Mouse (Mus musculus): ENCODE measurements around the gene Capg. TPM values are rescaled to one million over a fixed set of nuclear protein-coding genes. Genes with fewer than 3 reads are reported as not detected.

Capg gene
- total and polyA plus RNA-seq, 2 experiments from 2014 or later, result 7.6 to 8.9 TPM

GRCm38 (mm10) chr6:72604066-72604465 lies 59.9 kb downstream of the Capg start:
- H3K27ac ChIP-seq (ENCODE audit: low read depth, low read length), result no peak overlapping the region
- no peaks in the 10 kb centered on the region for H3K4me1 ChIP-seq (ENCODE audit: insufficient read depth)
- no peak overlapping the region for H3K4me3 ChIP-seq (ENCODE audit: low read depth, low read length)
- H3K27me3 ChIP-seq (ENCODE audit: insufficient read depth, low read length), result no peaks in the 10 kb centered on the region
- peaks cover 28% of the 10 kb centered on the region for H3K36me3 ChIP-seq (ENCODE audit: insufficient read depth)
- H3K9ac ChIP-seq, result no peak overlapping the region
- no peak for DNase-seq
- H3K4me2 ChIP-seq (ENCODE audit: low read depth), result no peak overlapping the region
- no peaks in the 10 kb centered on the region for H3K9me3 ChIP-seq (ENCODE audit: low read length)
- no peak for ATAC-seq
- 89% methylated on average over 2 of the region's 2 CpGs for WGBS
- no peak for TF ChIP-seq CTCF (IDR thresholded peaks at IDR 0.05; ENCODE audit: low read depth)

GRCm38 (mm10) chr6:72607060-72607459 lies 62.9 kb downstream of the Capg start:
- no peaks in the 10 kb centered on the region for H3K27me3 ChIP-seq (ENCODE audit: insufficient read depth, low read length)
- H3K9me3 ChIP-seq (ENCODE audit: low read length), result no peaks in the 10 kb centered on the region
- H3K9ac ChIP-seq, result no peak overlapping the region
- H3K27ac ChIP-seq (ENCODE audit: low read depth, low read length), result no peak overlapping the region
- no peak for TF ChIP-seq CTCF (IDR thresholded peaks at IDR 0.05; ENCODE audit: low read depth)
- ATAC-seq (no peak), DNase-seq (no peak)
- H3K36me3 ChIP-seq (ENCODE audit: insufficient read depth), result peaks cover 54% of the 10 kb centered on the region
- H3K4me1 ChIP-seq (ENCODE audit: insufficient read depth), result no peaks in the 10 kb centered on the region
- no peak overlapping the region for H3K4me2 ChIP-seq (ENCODE audit: low read depth)
- 83% methylated on average over 4 of the region's 4 CpGs for WGBS
- H3K4me3 ChIP-seq (ENCODE audit: low read depth, low read length), result no peak overlapping the region

GRCm38 (mm10) chr6:72607676-72608075 lies 63.5 kb downstream of the Capg start:
- H3K36me3 ChIP-seq (ENCODE audit: insufficient read depth), result peaks cover 54% of the 10 kb centered on the region
- no peaks in the 10 kb centered on the region for H3K27me3 ChIP-seq (ENCODE audit: insufficient read depth, low read length)
- H3K4me3 ChIP-seq (ENCODE audit: low read depth, low read length), result no peak overlapping the region
- H3K9me3 ChIP-seq (ENCODE audit: low read length), result no peaks in the 10 kb centered on the region
- H3K9ac ChIP-seq, result no peak overlapping the region
- H3K4me1 ChIP-seq (ENCODE audit: insufficient read depth), result no peaks in the 10 kb centered on the region
- no peak for TF ChIP-seq CTCF (IDR thresholded peaks at IDR 0.05; ENCODE audit: low read depth)
- 87% methylated on average over 5 of the region's 5 CpGs for WGBS
- DNase-seq (no peak), ATAC-seq (no peak)
- H3K4me2 ChIP-seq (ENCODE audit: low read depth), result no peak overlapping the region
- H3K27ac ChIP-seq (ENCODE audit: low read depth, low read length), result no peak overlapping the region

GRCm38 (mm10) chr6:72608662-72609184 lies 64.5 kb downstream of the Capg start:
- no peak for TF ChIP-seq CTCF (IDR thresholded peaks at IDR 0.05; ENCODE audit: low read depth)
- Histone ChIP-seq H3K36me3 (ENCODE audit: insufficient read depth) (peaks cover 54% of the 10 kb centered on the region), H3K4me2 (ENCODE audit: low read depth) (no peak overlapping the region), H3K4me3 (ENCODE audit: low read depth, low read length) (no peak overlapping the region), H3K4me1 (ENCODE audit: insufficient read depth) (no peaks in the 10 kb centered on the region), H3K27ac (ENCODE audit: low read depth, low read length) (no peak overlapping the region), H3K9ac (no peak overlapping the region), H3K9me3 (ENCODE audit: low read length) (no peaks in the 10 kb centered on the region), H3K27me3 (ENCODE audit: insufficient read depth, low read length) (no peaks in the 10 kb centered on the region)
- DNase-seq (no peak), ATAC-seq (no peak)
- WGBS, result 91% methylated on average over 4 of the region's 4 CpGs

- Histone ChIP-seq H3K4me1 (ENCODE audit: insufficient read depth) (peaks cover 8% of the 10 kb centered on the region), H3K36me3 (ENCODE audit: insufficient read depth) (peaks cover 54% of the 10 kb centered on the region), H3K4me3 (ENCODE audit: low read depth, low read length) (no peak overlapping the region), H3K4me2 (ENCODE audit: low read depth) (no peak overlapping the region), H3K27me3 (ENCODE audit: insufficient read depth, low read length) (no peaks in the 10 kb centered on the region), H3K9me3 (ENCODE audit: low read length) (no peaks in the 10 kb centered on the region), H3K27ac (ENCODE audit: low read depth, low read length) (no peak overlapping the region), H3K9ac (no peak overlapping the region)
- DNase-seq (no peak), ATAC-seq (no peak)
- TF ChIP-seq CTCF (IDR thresholded peaks at IDR 0.05; ENCODE audit: low read depth), result no peak
- WGBS, result 81% methylated on average over 4 of the region's 4 CpGs
Observed at GRCm38 (mm10) chr6:72610261-72610660, 66.1 kb downstream of the Capg start.

Other genes with a start within 250 kb of the Capg start
- not detected in 2 replicates for gene Sftpb, start 239.8 kb upstream of the Capg start, total RNA-seq (2014; rRNA removed)
- 0.16 and 0.21 TPM in 2 replicates for gene Sftpb, start 239.8 kb upstream of the Capg start, polyA plus RNA-seq (2015; fragmentation: Nextera tagmentation; extraction: Ambion mirVana)
- 52.6 and 52.7 TPM in 2 replicates for gene Usp39, start 199.2 kb upstream of the Capg start, total RNA-seq (2014; rRNA removed)
- gene Usp39, start 199.2 kb upstream of the Capg start, polyA plus RNA-seq (2015; fragmentation: Nextera tagmentation; extraction: Ambion mirVana), result 39.0 and 42.8 TPM in 2 replicates
- gene 0610030E20Rik, start 197.1 kb upstream of the Capg start, total RNA-seq (2014; rRNA removed), result 6.5 and 10.9 TPM in 2 replicates
- gene 0610030E20Rik, start 197.1 kb upstream of the Capg start, polyA plus RNA-seq (2015; fragmentation: Nextera tagmentation; extraction: Ambion mirVana), result 9.7 and 15.4 TPM in 2 replicates
- 22.9 and 24.3 TPM in 2 replicates for gene Tmem150a, start 188.9 kb upstream of the Capg start, total RNA-seq (2014; rRNA removed)
- gene Tmem150a, start 188.9 kb upstream of the Capg start, polyA plus RNA-seq (2015; fragmentation: Nextera tagmentation; extraction: Ambion mirVana), result 17.2 and 17.5 TPM in 2 replicates
- gene Rnf181, start 177.4 kb upstream of the Capg start, total RNA-seq (2014; rRNA removed), result 66.9 and 76.3 TPM in 2 replicates
- 117 and 124 TPM in 2 replicates for gene Rnf181, start 177.4 kb upstream of the Capg start, polyA plus RNA-seq (2015; fragmentation: Nextera tagmentation; extraction: Ambion mirVana)
- 12.7 and 17.1 TPM in 2 replicates for gene Vamp5, start 163.9 kb upstream of the Capg start, total RNA-seq (2014; rRNA removed)
- gene Vamp5, start 163.9 kb upstream of the Capg start, polyA plus RNA-seq (2015; fragmentation: Nextera tagmentation; extraction: Ambion mirVana), result 11.6 and 13.1 TPM in 2 replicates
- 10.3 and 11.8 TPM in 2 replicates for gene Vamp8, start 153.7 kb upstream of the Capg start, total RNA-seq (2014; rRNA removed)
- 21.3 and 27.1 TPM in 2 replicates for gene Vamp8, start 153.7 kb upstream of the Capg start, polyA plus RNA-seq (2015; fragmentation: Nextera tagmentation; extraction: Ambion mirVana)
- gene Ggcx, start 130.1 kb upstream of the Capg start, total RNA-seq (2014; rRNA removed), result 11.9 and 25.3 TPM in 2 replicates
- gene Ggcx, start 130.1 kb upstream of the Capg start, polyA plus RNA-seq (2015; fragmentation: Nextera tagmentation; extraction: Ambion mirVana), result 7.5 and 9.9 TPM in 2 replicates
- gene Mat2a, start 104.8 kb upstream of the Capg start, total RNA-seq (2014; rRNA removed), result 125 and 145 TPM in 2 replicates
- gene Mat2a, start 104.8 kb upstream of the Capg start, polyA plus RNA-seq (2015; fragmentation: Nextera tagmentation; extraction: Ambion mirVana), result 222 and 246 TPM in 2 replicates
- 0.24 and 0.38 TPM in 2 replicates for gene Sh2d6, start 22.7 kb upstream of the Capg start, total RNA-seq (2014; rRNA removed)
- gene Sh2d6, start 22.7 kb upstream of the Capg start, polyA plus RNA-seq (2015; fragmentation: Nextera tagmentation; extraction: Ambion mirVana), result 0.21 and 0.47 TPM in 2 replicates
- gene Elmod3, start 54.0 kb downstream of the Capg start, total RNA-seq (2014; rRNA removed), result 12.8 and 13.1 TPM in 2 replicates
- 16.5 and 18.3 TPM in 2 replicates for gene Elmod3, start 54.0 kb downstream of the Capg start, polyA plus RNA-seq (2015; fragmentation: Nextera tagmentation; extraction: Ambion mirVana)
- 3.2 and 7.5 TPM in 2 replicates for gene Retsat, start 54.1 kb downstream of the Capg start, total RNA-seq (2014; rRNA removed)
- 6.2 and 7.2 TPM in 2 replicates for gene Retsat, start 54.1 kb downstream of the Capg start, polyA plus RNA-seq (2015; fragmentation: Nextera tagmentation; extraction: Ambion mirVana)
- 24.3 and 30.9 TPM in 2 replicates for gene Tgoln1, start 72.6 kb downstream of the Capg start, total RNA-seq (2014; rRNA removed)
- gene Tgoln1, start 72.6 kb downstream of the Capg start, polyA plus RNA-seq (2015; fragmentation: Nextera tagmentation; extraction: Ambion mirVana), result 22.0 and 29.0 TPM in 2 replicates
- gene Tcf7l1, start 244.9 kb downstream of the Capg start, total RNA-seq (2014; rRNA removed), result 1.1 and 2.1 TPM in 2 replicates
- 3.4 and 4.5 TPM in 2 replicates for gene Tcf7l1, start 244.9 kb downstream of the Capg start, polyA plus RNA-seq (2015; fragmentation: Nextera tagmentation; extraction: Ambion mirVana)